Mouse (Mus musculus) urinary bladder, postnatal 36 days (tissue): Measurements from ENCODE around the gene C1qb.

Experiments used
- DNase-seq, 2 experiments: peaks; one replicate each; pipeline ENCODE4 v3.0.0; 2022; ENCODE audit warnings: low spot score in 2 of 2, mixed read lengths in 1 of 2

Gene C1qb

GRCm38 (mm10) chr4:136893691-136894543, 7.9 kb upstream of the C1qb start:
- no peak for DNase-seq

- DNase-seq: no peak
Observed at GRCm38 (mm10) chr4:136892811-136893210, 6.8 kb upstream of the C1qb start, which contains the start of gene C1qc. C1qc (minus strand) TSS chr4:136893065.

- no peak for DNase-seq
Observed at GRCm38 (mm10) chr4:136892371-136892770, 6.4 kb upstream of the C1qb start.

- DNase-seq: no peak
Observed at GRCm38 (mm10) chr4:136891115-136891514, 5.1 kb upstream of the C1qb start.

GRCm38 (mm10) chr4:136889981-136890380, 4.0 kb upstream of the C1qb start:
- no peak for DNase-seq

GRCm38 (mm10) chr4:136887714-136888113, 1.7 kb upstream of the C1qb start:
- no peak for DNase-seq

GRCm38 (mm10) chr4:136878601-136879000, 7.4 kb downstream of the C1qb start:
- no peak for DNase-seq

GRCm38 (mm10) chr4:136878171-136878570, 7.8 kb downstream of the C1qb start:
- no peak for DNase-seq

- peak; percentile 41 to 49 for DNase-seq
Observed at GRCm38 (mm10) chr4:136876971-136877370, 9.0 kb downstream of the C1qb start.

GRCm38 (mm10) chr4:136875012-136875411, 11.0 kb downstream of the C1qb start:
- no peak for DNase-seq

GRCm38 (mm10) chr4:136868371-136868770, 17.6 kb downstream of the C1qb start:
- DNase-seq: no peak

- DNase-seq: no peak
Observed at GRCm38 (mm10) chr4:136867690-136868345, 18.2 kb downstream of the C1qb start.

- no peak for DNase-seq
Observed at GRCm38 (mm10) chr4:136865531-136865930, 20.5 kb downstream of the C1qb start.

GRCm38 (mm10) chr4:136864751-136865470, 21.1 kb downstream of the C1qb start:
- no peak for DNase-seq

- no peak for DNase-seq
Observed at GRCm38 (mm10) chr4:136863517-136863916, 22.5 kb downstream of the C1qb start.

- no peak for DNase-seq
Observed at GRCm38 (mm10) chr4:136862411-136862810, 23.6 kb downstream of the C1qb start.

- DNase-seq: no peak
Observed at GRCm38 (mm10) chr4:136861806-136862205, 24.2 kb downstream of the C1qb start.

GRCm38 (mm10) chr4:136860022-136860421, 26.0 kb downstream of the C1qb start:
- DNase-seq: no peak

GRCm38 (mm10) chr4:136855081-136855480, 30.9 kb downstream of the C1qb start:
- DNase-seq: no peak

- DNase-seq: no peak
Observed at GRCm38 (mm10) chr4:136852989-136853388, 33.0 kb downstream of the C1qb start.

- no peak for DNase-seq
Observed at GRCm38 (mm10) chr4:136852119-136852518, 33.9 kb downstream of the C1qb start.

- DNase-seq: no peak
Observed at GRCm38 (mm10) chr4:136848565-136848964, 37.4 kb downstream of the C1qb start.
